Mouse (Mus musculus) embryonic fibroblast, embryonic 13.5 days (primary cell): ENCODE data around the gene Slc1a7. TPM values are rescaled to one million over a fixed set of nuclear protein-coding genes. Genes with fewer than 3 reads are reported as not detected.
A peak's percentile ranks its signal among the peaks of the same experiment; 100 is the strongest.

ENCODE experiments used
- H3K27ac ChIP-seq: 2 replicates; pipeline ENCODE4 v1.5.1; 2012; ENCODE audit warnings: low read length, control low read depth, inconsistent platforms; ENCODE audit not compliant: insufficient read depth
- H3K4me1 ChIP-seq: 2 replicates; pipeline ENCODE4 v1.6.1; 2011; ENCODE audit warnings: low read length; ENCODE audit not compliant: control insufficient read depth, insufficient read depth
- H3K4me3 ChIP-seq: 2 replicates; pipeline ENCODE4 v1.5.1; 2011; ENCODE audit warnings: mild to moderate bottlenecking, control low read depth, low read length; ENCODE audit not compliant: insufficient read depth
- CTCF ChIP-seq: IDR thresholded peaks from 2 replicates; pipeline ENCODE4 v1.5.1; 2011; ENCODE audit warnings: mild to moderate bottlenecking, control low read depth, low read length, moderate library complexity, borderline replicate concordance; ENCODE audit not compliant: insufficient read depth
- POLR2A ChIP-seq: IDR thresholded peaks from 2 replicates; pipeline ENCODE4 v1.6.1; 2011; ENCODE audit warnings: low read depth, mild to moderate bottlenecking, control low read depth, low read length, moderate library complexity
- polyA plus RNA-seq: library from polyadenylated mRNA; stranded (reverse); fragments of >200 nt; gene quantifications from 2 replicates; pipeline ENCODE4 v1.2.4, GENCODE M21; 2011; ENCODE audit warnings: low read depth; ENCODE audit not compliant: missing spikeins, insufficient read length

The Slc1a7 gene
- polyA plus RNA-seq, 1 experiment, result not detected

DNA sequence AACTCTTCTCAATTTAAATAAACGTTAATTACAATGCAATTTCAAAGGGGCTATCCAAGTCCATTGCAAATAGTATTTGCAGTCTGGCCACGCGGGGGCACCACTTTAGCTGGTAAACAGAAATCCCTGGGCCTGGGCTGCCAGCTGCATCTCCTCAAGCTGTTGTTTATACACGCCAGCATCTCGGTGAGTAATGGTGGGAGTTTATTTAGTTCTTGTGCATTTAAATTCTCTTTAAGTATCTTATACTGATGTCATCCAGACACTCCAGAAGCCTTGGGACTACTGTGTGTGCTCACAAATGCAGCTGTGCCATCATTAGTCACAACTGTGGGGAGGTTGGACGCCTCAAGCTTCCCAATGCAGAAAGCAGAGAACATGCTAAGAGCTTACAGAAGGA, 30.8 kb upstream of the Slc1a7 start:
- TF ChIP-seq CTCF, result peak; percentile 16; the same call in 1 of the 2 replicates
- no peak for TF ChIP-seq POLR2A
- no peak overlapping the region for H3K4me3 ChIP-seq
- H3K4me1 ChIP-seq, result no peaks in the 10 kb centered on the region
- H3K27ac ChIP-seq, result no peak overlapping the region

- Histone ChIP-seq H3K27ac (no peak overlapping the region), H3K4me3 (no peak overlapping the region), H3K4me1 (no peaks in the 10 kb centered on the region)
- TF ChIP-seq CTCF (no peak), POLR2A (no peak)
Observed at GRCm38 (mm10) chr4:107938124-107938523, 30.0 kb upstream of the Slc1a7 start.

DNA sequence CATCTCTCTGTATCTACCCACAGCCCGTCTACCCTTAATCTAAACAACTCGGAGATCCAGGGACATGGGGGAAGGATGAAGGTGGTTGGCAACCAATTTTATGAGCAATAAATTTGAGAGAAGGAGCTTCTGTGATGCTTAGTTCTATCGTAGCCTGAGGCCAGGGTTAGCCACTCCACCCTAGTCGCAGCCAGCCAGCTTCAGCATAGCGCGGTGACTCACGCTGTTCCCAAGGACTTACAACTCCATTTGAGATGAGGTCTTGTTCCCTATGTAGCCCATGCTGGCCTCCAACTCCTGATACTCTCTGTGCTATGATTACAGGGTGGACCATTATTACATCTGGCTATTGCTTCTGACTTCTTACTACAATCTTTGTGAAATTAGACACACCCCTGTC, 25.4 kb upstream of the Slc1a7 start:
- TF ChIP-seq POLR2A, result no peak
- no peak for TF ChIP-seq CTCF
- Histone ChIP-seq H3K27ac (no peak overlapping the region), H3K4me3 (no peak overlapping the region), H3K4me1 (no peaks in the 10 kb centered on the region)

DNA sequence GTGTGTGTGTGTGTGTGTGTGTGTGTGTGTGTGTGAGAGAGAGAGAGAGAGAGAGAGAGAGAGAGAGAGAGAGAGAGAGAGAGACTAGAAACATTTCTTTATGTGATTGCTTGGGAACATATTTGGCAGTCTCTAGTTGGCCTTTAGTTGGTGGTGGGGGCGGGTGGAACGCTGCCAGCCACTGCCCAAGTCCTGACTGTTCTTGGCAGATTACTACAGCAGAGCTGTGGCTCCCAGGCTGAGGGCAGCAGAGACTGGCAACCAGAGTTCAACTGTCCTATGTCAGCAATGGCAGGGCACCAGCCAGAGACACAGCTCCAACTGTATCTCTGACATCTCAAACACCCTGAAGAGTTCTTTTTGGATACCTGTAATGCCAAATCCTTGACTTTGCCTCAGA, 24.0 kb upstream of the Slc1a7 start:
- no peak overlapping the region for H3K4me3 ChIP-seq
- H3K4me1 ChIP-seq, result no peaks in the 10 kb centered on the region
- TF ChIP-seq CTCF, result no peak
- H3K27ac ChIP-seq, result no peak overlapping the region

GRCm38 (mm10) chr4:107949918-107950317, 18.2 kb upstream of the Slc1a7 start:
- H3K4me3 ChIP-seq, result no peak overlapping the region
- no peak overlapping the region for H3K27ac ChIP-seq
- TF ChIP-seq CTCF (no peak), POLR2A (no peak)
- no peaks in the 10 kb centered on the region for H3K4me1 ChIP-seq

DNA sequence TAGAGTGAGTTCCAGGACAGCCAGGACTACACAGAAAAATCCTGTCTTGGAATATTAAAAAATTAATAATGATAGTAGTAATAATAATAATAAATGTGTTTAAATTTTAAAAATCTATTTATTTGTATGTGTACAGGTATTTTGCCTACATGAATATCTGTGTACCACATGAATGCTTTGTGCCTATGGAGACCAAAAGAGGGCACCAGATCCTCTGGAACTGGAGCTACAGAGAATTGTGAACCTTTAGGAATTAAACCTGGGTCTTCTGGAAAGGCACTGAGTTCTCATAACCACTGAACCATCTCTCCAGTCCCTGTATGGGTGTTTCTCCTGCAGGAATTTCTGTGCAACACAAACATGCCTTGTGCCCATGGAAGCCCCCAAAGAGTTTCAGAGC, 15.3 kb upstream of the Slc1a7 start:
- TF ChIP-seq CTCF, result no peak
- TF ChIP-seq POLR2A, result no peak
- Histone ChIP-seq H3K27ac (no peak overlapping the region), H3K4me3 (no peak overlapping the region), H3K4me1 (no peaks in the 10 kb centered on the region)

GRCm38 (mm10) chr4:107955691-107956090, 12.4 kb upstream of the Slc1a7 start:
- Histone ChIP-seq H3K4me1 (no peaks in the 10 kb centered on the region), H3K4me3 (no peak overlapping the region), H3K27ac (no peak overlapping the region)
- TF ChIP-seq POLR2A, result no peak
- no peak for TF ChIP-seq CTCF

DNA sequence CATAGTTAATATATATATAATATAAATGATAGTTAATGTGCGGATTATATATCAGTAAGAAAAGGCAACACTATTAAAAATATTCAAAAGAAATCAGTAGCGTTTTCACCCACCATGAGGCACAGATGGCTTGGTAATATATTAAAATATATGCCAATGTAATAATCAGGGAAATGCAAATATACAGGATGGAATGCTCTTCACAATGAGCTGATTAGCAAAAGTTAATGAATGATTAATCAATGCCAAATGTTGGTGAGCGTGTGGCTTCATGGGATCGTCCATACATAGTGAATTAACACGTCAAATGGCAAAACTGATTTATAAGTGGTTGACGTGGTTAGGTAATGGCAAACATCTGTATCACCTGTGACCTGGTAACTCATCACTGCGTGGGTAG, 9.6 kb upstream of the Slc1a7 start:
- Histone ChIP-seq H3K27ac (no peak overlapping the region), H3K4me3 (no peak overlapping the region), H3K4me1 (peaks cover 5% of the 10 kb centered on the region; the same call in 1 of the 2 replicates)
- TF ChIP-seq CTCF (no peak), POLR2A (no peak)

- Histone ChIP-seq H3K27ac (peak overlapping the region; percentile 21), H3K4me3 (no peak overlapping the region), H3K4me1 (peaks cover 5% of the 10 kb centered on the region; the same call in 1 of the 2 replicates)
- TF ChIP-seq CTCF (no peak), POLR2A (no peak)
Observed at GRCm38 (mm10) chr4:107962044-107962732, 5.9 kb upstream of the Slc1a7 start.

GRCm38 (mm10) chr4:107962792-107963191, 5.3 kb upstream of the Slc1a7 start:
- peak overlapping the region; percentile 21 for H3K27ac ChIP-seq
- peaks cover 5% of the 10 kb centered on the region; the same call in 1 of the 2 replicates for H3K4me1 ChIP-seq
- TF ChIP-seq CTCF (no peak), POLR2A (no peak)
- no peak overlapping the region for H3K4me3 ChIP-seq
